Mouse (Mus musculus) gonadal fat pad, adult 2 months (tissue): ENCODE measurements around the gene Wnk1. TPM values are rescaled to one million over a fixed set of nuclear protein-coding genes. Genes with fewer than 3 reads are reported as not detected.
"Not testable (repeated sequence)": the region's sequence is repeated elsewhere in the genome, so short reads cannot be mapped to it uniquely, and the experiment has no call there.

Experiments
- DNase-seq: peaks from one replicate; pipeline ENCODE4 v3.0.0-alpha.2; 2012; ENCODE audit warnings: low read depth
- polyA plus RNA-seq: library from polyadenylated mRNA; depleted of rRNA; stranded (reverse); fragments of >200 nt; gene quantifications from 2 replicates; pipeline ENCODE4 v1.2.3, GENCODE M21; 2012; rRNA removed

Wnk1 gene
- polyA plus RNA-seq, result 92.3 and 106 TPM in 2 replicates

GRCm38 (mm10) chr6:120038366-120039255 lies at the start of gene Wnk1:
Gene Wnk1, minus strand, starts transcription at chr6:120038672.
- peak; percentile 90 for DNase-seq

GRCm38 (mm10) chr6:120087041-120087440 lies 48.6 kb upstream of the Wnk1 start:
- not testable (repeated sequence) for DNase-seq

- DNase-seq, result no peak
Observed at GRCm38 (mm10) chr6:120085832-120086231, 47.4 kb upstream of the Wnk1 start.

- DNase-seq, result no peak
Observed at GRCm38 (mm10) chr6:120084983-120085382, 46.5 kb upstream of the Wnk1 start.

GRCm38 (mm10) chr6:120083442-120083841 lies 45.0 kb upstream of the Wnk1 start:
- no peak for DNase-seq

GRCm38 (mm10) chr6:120082951-120083411 lies 44.5 kb upstream of the Wnk1 start:
- no peak for DNase-seq

- DNase-seq, result no peak
Observed at GRCm38 (mm10) chr6:120082251-120082950, 43.9 kb upstream of the Wnk1 start.

- DNase-seq, result no peak
Observed at GRCm38 (mm10) chr6:120081516-120081915, 43.0 kb upstream of the Wnk1 start.

- DNase-seq, result no peak
Observed at GRCm38 (mm10) chr6:120079547-120079946, 41.1 kb upstream of the Wnk1 start.

GRCm38 (mm10) chr6:120076619-120077450 lies 38.4 kb upstream of the Wnk1 start:
- DNase-seq, result no peak

GRCm38 (mm10) chr6:120072630-120073029 lies 34.2 kb upstream of the Wnk1 start:
- DNase-seq, result peak; percentile 60

- no peak for DNase-seq
Observed at GRCm38 (mm10) chr6:120069546-120069945, 31.1 kb upstream of the Wnk1 start.

GRCm38 (mm10) chr6:120065552-120066177 lies 27.2 kb upstream of the Wnk1 start:
- DNase-seq, result no peak

GRCm38 (mm10) chr6:120064627-120065026 lies 26.2 kb upstream of the Wnk1 start:
- no peak for DNase-seq

- no peak for DNase-seq
Observed at GRCm38 (mm10) chr6:120062934-120063333, 24.5 kb upstream of the Wnk1 start.

- no peak for DNase-seq
Observed at GRCm38 (mm10) chr6:120055666-120056540, 17.4 kb upstream of the Wnk1 start.

GRCm38 (mm10) chr6:120054412-120054811 lies 15.9 kb upstream of the Wnk1 start:
- no peak for DNase-seq

- no peak for DNase-seq
Observed at GRCm38 (mm10) chr6:120047705-120048292, 9.3 kb upstream of the Wnk1 start.

- no peak for DNase-seq
Observed at GRCm38 (mm10) chr6:120045406-120045805, 6.9 kb upstream of the Wnk1 start.

- DNase-seq, result no peak
Observed at GRCm38 (mm10) chr6:120042632-120043220, 4.3 kb upstream of the Wnk1 start.
